Mouse (Mus musculus): ENCODE measurements around the gene Mical3. TPM values are rescaled to one million over a fixed set of nuclear protein-coding genes. Genes with fewer than 3 reads are reported as not detected.

The Mical3 gene
- total and polyA plus RNA-seq, 3 experiments, result 52.1 to 127 (median 114) TPM

DNA sequence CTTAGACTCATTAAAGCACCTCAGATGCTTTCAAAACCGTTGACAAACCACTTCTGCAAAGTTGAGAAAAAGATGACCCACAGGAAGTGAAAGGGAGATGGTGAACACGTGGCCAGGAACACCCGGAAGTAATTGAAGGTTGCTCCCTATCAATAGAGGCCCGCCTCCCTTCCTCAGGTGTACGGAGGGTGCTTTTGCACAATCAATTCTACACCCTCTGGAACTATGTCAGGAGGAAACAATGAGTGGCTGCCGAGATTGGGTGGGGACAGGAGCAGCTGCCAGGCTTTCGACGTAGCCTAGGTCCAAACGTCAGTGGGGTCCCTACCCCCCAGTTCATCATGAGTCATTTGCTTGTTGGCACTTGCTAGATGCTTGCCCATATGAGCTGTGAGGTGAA, 135.3 kb downstream of the Mical3 start:
- no peak overlapping the region for H3K4me3 ChIP-seq
- no peak overlapping the region for H3K27ac ChIP-seq
- H3K36me3 ChIP-seq (ENCODE audit: control insufficient read depth, insufficient read depth, low read length), result no peaks in the 10 kb centered on the region
- intact Hi-C loops (cut with DNase I), result no loop called here
- peaks cover 4% of the 10 kb centered on the region; the same call in 1 of the 2 replicates for H3K4me1 ChIP-seq (ENCODE audit: control insufficient read depth, insufficient read depth, low read length)
- no peaks in the 10 kb centered on the region for H3K27me3 ChIP-seq (ENCODE audit: control insufficient read depth, insufficient read depth, low read length)
- no peak for DNase-seq
- H3K9ac ChIP-seq (ENCODE audit: low read depth, low read length), result no peak overlapping the region
- 60% methylated on average over 9 of the region's 9 CpGs for WGBS
- TF ChIP-seq EP300 (IDR thresholded peaks at IDR 0.05; ENCODE audit: insufficient read depth, low read depth, low read length), result no peak
- no peak for TF ChIP-seq CTCF (IDR thresholded peaks at IDR 0.05)
- no peak for TF ChIP-seq POLR2A (IDR thresholded peaks at IDR 0.05; ENCODE audit: insufficient read depth, low read depth, low read length)
- H3K79me2 ChIP-seq (replicated peaks; ENCODE audit: control insufficient read depth, insufficient read depth, low read length), result no peaks in the 10 kb centered on the region

DNA sequence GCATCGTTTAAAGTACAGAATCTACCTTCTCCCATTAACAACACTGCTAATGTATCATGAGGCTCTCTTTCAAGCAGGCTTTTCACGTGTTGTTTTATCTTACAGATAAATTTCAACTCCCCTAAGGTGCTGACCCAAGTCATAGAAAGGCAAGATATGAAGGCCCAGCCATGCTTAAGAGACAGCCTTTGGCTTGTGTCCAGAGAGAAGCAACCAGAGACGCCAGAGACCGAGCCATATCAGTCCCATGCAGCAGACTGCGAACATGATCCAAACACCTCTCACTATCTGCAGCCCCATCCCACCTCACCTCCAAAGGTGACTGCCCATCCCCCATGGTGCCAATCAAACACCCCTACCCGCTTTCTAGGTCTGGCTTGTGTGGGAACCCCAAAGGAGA, 138.9 kb downstream of the Mical3 start:
- 47% methylated on average over 6 of the region's 6 CpGs for WGBS
- Histone ChIP-seq H3K27me3 (ENCODE audit: control insufficient read depth, insufficient read depth, low read length) (no peaks in the 10 kb centered on the region), H3K4me3 (no peak overlapping the region), H3K79me2 (replicated peaks; ENCODE audit: control insufficient read depth, insufficient read depth, low read length) (no peaks in the 10 kb centered on the region), H3K4me1 (ENCODE audit: control insufficient read depth, insufficient read depth, low read length) (peaks cover 8% of the 10 kb centered on the region), H3K36me3 (ENCODE audit: control insufficient read depth, insufficient read depth, low read length) (no peaks in the 10 kb centered on the region; the same call in 1 of the 2 replicates), H3K27ac (no peak overlapping the region), H3K9ac (ENCODE audit: low read depth, low read length) (no peak overlapping the region)
- DNase-seq, result no peak
- intact Hi-C loops (cut with DNase I), result no loop called here
- no peak for TF ChIP-seq POLR2A (IDR thresholded peaks at IDR 0.05; ENCODE audit: insufficient read depth, low read depth, low read length)
- TF ChIP-seq CTCF (IDR thresholded peaks at IDR 0.05), result no peak
- TF ChIP-seq EP300 (IDR thresholded peaks at IDR 0.05; ENCODE audit: insufficient read depth, low read depth, low read length), result no peak

DNA sequence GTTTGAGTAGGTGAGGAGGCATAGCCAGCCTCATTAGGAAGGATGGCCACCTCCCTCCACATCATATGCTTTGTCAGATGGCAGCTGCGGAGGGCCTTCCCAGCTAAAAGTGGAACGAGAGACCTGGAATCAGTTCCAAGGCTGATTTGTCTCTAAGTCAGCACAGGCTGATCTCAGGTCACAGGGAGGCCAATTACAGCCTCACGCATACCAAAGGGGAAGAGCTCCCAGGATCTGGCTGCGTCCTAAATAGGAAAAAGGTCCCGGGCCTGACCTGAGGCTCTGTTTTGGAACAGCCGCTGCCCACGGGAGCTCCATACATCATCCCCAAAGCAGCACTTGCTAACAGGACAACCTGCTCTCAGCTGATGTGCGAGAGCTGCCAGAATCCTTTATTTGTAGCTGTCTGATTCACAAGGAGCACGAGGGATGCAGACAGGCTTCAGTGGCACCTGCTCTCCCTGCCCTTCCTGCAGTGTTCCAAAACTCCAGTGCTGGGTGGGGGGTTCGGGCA, 143.2 kb downstream of the Mical3 start:
- DNase-seq, result peak; percentile 56 to 83
- no peak overlapping the region for H3K9ac ChIP-seq (ENCODE audit: low read depth, low read length)
- H3K36me3 ChIP-seq (ENCODE audit: control insufficient read depth, insufficient read depth, low read length), result no peaks in the 10 kb centered on the region; the same call in 1 of the 2 replicates
- TF ChIP-seq EP300 (IDR thresholded peaks at IDR 0.05; ENCODE audit: insufficient read depth, low read depth, low read length), result peak; percentile 85
- TF ChIP-seq CTCF (IDR thresholded peaks at IDR 0.05), result no peak
- TF ChIP-seq POLR2A (IDR thresholded peaks at IDR 0.05; ENCODE audit: insufficient read depth, low read depth, low read length), result peak; percentile 13; the same call in 1 of the 2 replicates
- no peaks in the 10 kb centered on the region for H3K27me3 ChIP-seq (ENCODE audit: control insufficient read depth, insufficient read depth, low read length)
- no peak overlapping the region for H3K4me3 ChIP-seq
- H3K79me2 ChIP-seq (replicated peaks; ENCODE audit: control insufficient read depth, insufficient read depth, low read length), result no peaks in the 10 kb centered on the region
- intact Hi-C loops (cut with DNase I), result loop anchor here (5.0 kb wide), 1 partner anchor 185 kb away; no protein-coding TSS in a partner anchor
- WGBS, result 30% methylated on average over 10 of the region's 10 CpGs
- peak overlapping the region; percentile 90 for H3K27ac ChIP-seq
- H3K4me1 ChIP-seq (ENCODE audit: control insufficient read depth, insufficient read depth, low read length), result peaks cover 8% of the 10 kb centered on the region

DNA sequence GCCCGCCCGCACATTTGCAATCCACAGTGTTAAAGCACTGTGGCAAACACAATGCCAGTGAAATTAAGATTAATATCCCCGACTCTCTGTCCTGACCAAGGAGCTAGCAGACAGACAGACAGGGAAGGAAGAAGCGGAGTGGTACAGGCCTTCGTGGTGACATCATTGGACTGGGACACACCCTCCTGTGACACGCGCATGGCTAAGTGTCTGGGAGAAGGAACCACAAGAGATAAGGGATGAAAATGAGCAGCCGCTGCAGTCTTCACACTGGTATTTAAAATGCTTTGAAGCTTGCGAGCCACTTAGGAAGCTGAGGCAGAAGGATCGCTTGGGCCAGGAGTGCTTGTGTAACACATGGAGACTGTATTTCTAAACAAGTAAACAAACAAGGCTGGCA, 143.6 kb downstream of the Mical3 start:
- peaks cover 8% of the 10 kb centered on the region for H3K4me1 ChIP-seq (ENCODE audit: control insufficient read depth, insufficient read depth, low read length)
- TF ChIP-seq CTCF (IDR thresholded peaks at IDR 0.05), result no peak
- TF ChIP-seq EP300 (IDR thresholded peaks at IDR 0.05; ENCODE audit: insufficient read depth, low read depth, low read length), result no peak; the same call in 1 of the 2 replicates
- no peak for TF ChIP-seq POLR2A (IDR thresholded peaks at IDR 0.05; ENCODE audit: insufficient read depth, low read depth, low read length)

DNA sequence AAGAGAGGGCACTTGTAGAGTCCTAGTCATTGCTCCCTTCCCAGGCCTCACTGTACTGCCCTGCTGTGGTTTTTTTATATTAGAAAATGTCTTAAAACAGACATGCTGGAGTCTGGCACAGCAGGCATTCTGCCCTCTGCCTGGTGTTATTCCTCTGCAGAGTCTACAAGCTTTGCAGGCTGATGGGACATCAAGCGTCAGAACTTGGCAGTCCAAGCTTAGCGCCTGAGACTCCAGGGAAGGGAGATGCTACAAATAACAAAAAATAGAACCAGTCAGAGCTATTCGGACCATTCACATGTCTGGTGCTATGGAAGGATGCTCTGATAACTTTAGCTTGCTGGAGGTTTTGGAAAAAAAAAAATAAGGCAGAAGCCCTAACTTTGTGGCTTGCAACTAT, 144.6 kb downstream of the Mical3 start:
- no peaks in the 10 kb centered on the region for H3K27me3 ChIP-seq (ENCODE audit: control insufficient read depth, insufficient read depth, low read length)
- no peak overlapping the region for H3K9ac ChIP-seq (ENCODE audit: low read depth, low read length)
- DNase-seq, result no peak
- H3K4me3 ChIP-seq, result no peak overlapping the region
- peak overlapping the region; percentile 90 for H3K27ac ChIP-seq
- H3K79me2 ChIP-seq (replicated peaks; ENCODE audit: control insufficient read depth, insufficient read depth, low read length), result no peaks in the 10 kb centered on the region
- H3K4me1 ChIP-seq (ENCODE audit: control insufficient read depth, insufficient read depth, low read length), result peaks cover 8% of the 10 kb centered on the region
- intact Hi-C loops (cut with DNase I), result loop anchor here (5.0 kb wide), 1 partner anchor 186 kb away; no protein-coding TSS in a partner anchor
- whole genome bisulfite sequencing, result 55% methylated on average over 3 of the region's 3 CpGs
- TF ChIP-seq EP300 (IDR thresholded peaks at IDR 0.05; ENCODE audit: insufficient read depth, low read depth, low read length) (no peak), POLR2A (IDR thresholded peaks at IDR 0.05; ENCODE audit: insufficient read depth, low read depth, low read length) (no peak), CTCF (IDR thresholded peaks at IDR 0.05) (no peak)
- H3K36me3 ChIP-seq (ENCODE audit: control insufficient read depth, insufficient read depth, low read length), result no peaks in the 10 kb centered on the region; the same call in 1 of the 2 replicates

More for the DNA sequence above, 143.6 kb downstream of the Mical3 start:
- Histone ChIP-seq H3K79me2 (replicated peaks; ENCODE audit: control insufficient read depth, insufficient read depth, low read length) (no peaks in the 10 kb centered on the region), H3K36me3 (ENCODE audit: control insufficient read depth, insufficient read depth, low read length) (no peaks in the 10 kb centered on the region; the same call in 1 of the 2 replicates), H3K27ac (peak overlapping the region; percentile 90), H3K9ac (ENCODE audit: low read depth, low read length) (no peak overlapping the region), H3K27me3 (ENCODE audit: control insufficient read depth, insufficient read depth, low read length) (no peaks in the 10 kb centered on the region), H3K4me3 (no peak overlapping the region)
- DNase-seq, result peak; percentile 35 to 46
- intact Hi-C loops (cut with DNase I), result loop anchor here (5.0 kb wide), 1 partner anchor 185 kb away; no protein-coding TSS in a partner anchor
- WGBS, result 46% methylated on average over 10 of the region's 10 CpGs

DNA sequence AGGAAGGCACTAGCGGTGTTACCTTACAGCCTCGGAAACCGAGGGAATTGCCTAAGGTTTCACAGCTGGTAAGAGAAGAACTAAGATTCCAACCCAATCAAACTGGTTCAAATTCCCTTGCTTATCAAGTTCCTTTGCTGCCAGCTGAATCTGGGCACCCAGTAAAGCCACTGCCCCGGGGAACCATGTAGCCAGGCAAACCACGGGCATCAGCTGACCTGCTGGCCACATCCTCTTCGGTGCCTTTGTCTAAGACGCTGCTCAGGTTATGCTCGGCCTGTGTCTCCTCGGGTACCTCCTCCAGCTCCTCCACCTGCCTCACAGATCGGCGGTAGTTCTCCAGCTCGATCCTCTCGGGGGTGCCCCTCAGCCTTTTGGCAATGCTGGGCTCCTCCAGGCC, 148.5 kb downstream of the Mical3 start:
- H3K9ac ChIP-seq (ENCODE audit: low read depth, low read length), result no peak overlapping the region
- TF ChIP-seq EP300 (IDR thresholded peaks at IDR 0.05; ENCODE audit: insufficient read depth, low read depth, low read length) (no peak), POLR2A (IDR thresholded peaks at IDR 0.05; ENCODE audit: insufficient read depth, low read depth, low read length) (no peak), CTCF (IDR thresholded peaks at IDR 0.05) (no peak)
- peaks cover 2% of the 10 kb centered on the region for H3K4me1 ChIP-seq (ENCODE audit: control insufficient read depth, insufficient read depth, low read length)
- 73% methylated on average over 13 of the region's 13 CpGs for WGBS
- no peaks in the 10 kb centered on the region for H3K27me3 ChIP-seq (ENCODE audit: control insufficient read depth, insufficient read depth, low read length)
- H3K4me3 ChIP-seq, result no peak overlapping the region
- H3K36me3 ChIP-seq (ENCODE audit: control insufficient read depth, insufficient read depth, low read length), result no peaks in the 10 kb centered on the region
- no peaks in the 10 kb centered on the region for H3K79me2 ChIP-seq (replicated peaks; ENCODE audit: control insufficient read depth, insufficient read depth, low read length)
- DNase-seq, result peak in 1 of 2 experiments; percentile 51
- H3K27ac ChIP-seq, result no peak overlapping the region
- intact Hi-C loops (cut with DNase I), result no loop called here
